Mouse (Mus musculus) gastrocnemius, postnatal 4 days (tissue): ENCODE measurements at regions not wholly inside any gene's neighbourhood (a gene's known extent, or its start where the extent isn't known, plus 50 kb on each side); places are given as distances from the start of the nearest gene placed in this dataset.
A peak's percentile ranks its signal among the peaks of the same experiment; 100 is the strongest.

Source experiments
- DNase-seq, 2 experiments: peaks; one replicate each; pipeline ENCODE4 v3.0.0; 2021 to 2022; ENCODE audit warnings: low spot score in 2 of 2, mixed read lengths in 2 of 2

DNA sequence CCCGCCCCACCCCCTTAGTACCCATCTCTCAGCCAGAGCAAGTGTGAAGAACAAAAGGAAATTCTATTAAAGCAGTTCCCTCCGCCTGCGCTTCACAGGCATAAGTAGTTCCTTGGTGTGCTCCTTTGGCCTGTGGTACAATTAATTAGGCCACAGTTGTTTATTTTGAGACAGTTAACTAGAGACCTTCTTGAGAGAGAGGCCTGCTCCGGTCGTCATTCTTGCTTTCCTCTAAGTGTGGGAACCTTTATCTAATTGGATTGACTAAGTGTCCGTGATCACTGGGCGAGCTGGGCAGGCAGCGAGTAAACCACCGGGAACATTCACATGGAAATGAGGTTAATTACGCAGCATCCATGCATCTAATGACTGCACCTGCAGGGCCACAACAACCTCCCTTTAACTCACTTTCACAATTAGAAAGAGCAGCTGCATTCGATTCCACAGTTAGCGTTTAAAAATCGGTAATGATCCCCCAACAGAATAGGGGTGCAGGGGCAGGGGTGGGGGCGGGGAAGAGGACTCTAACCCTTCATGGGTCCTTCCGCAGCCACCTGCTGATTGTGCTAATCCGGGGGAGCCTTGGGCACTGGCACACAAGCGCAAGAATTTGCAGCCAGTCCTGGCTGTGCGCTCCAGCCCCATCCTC, 584.3 kb upstream of the Sox9 start:
- no peak for DNase-seq

DNA sequence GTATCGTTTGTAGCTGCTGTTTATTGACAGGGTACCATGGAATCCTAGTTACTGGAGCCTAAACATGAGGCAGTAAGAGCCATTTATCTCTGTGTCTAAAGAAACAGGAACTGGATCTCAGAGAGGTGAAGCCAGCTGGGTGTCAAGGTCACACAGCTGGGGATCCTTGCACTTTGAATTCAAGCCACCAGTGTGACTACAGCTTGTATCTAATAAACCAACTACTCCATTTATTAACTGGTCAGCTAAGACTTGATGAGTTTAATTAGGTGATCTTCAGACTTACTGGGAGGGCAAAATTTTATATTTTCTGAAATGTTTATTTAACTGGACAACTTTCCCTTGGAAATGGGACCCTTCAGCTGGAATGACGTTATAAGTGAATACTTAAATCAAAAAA, 577.5 kb upstream of the Sox9 start:
- no peak for DNase-seq

DNA sequence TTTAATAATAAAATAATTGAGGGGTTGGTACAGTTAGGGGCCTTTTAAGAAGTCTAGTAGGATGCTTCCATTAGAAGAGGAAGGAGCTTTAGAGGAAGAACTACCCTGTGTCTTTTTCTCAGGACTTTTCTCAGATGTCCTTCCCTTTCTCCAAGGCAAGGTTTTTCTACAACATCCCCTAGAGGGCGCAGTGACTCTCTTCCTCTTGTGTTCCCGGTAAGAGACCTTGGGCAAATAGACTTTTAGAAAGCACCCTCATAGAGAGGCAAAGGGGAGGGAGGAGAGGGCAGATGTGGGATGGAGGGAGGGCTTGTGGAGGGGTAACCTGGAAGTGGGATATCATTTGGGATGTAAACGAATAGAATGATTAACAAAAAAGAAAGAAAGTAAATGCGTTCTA, 572.6 kb upstream of the Sox9 start:
- DNase-seq = peak in 1 of 2 experiments; percentile 40

DNA sequence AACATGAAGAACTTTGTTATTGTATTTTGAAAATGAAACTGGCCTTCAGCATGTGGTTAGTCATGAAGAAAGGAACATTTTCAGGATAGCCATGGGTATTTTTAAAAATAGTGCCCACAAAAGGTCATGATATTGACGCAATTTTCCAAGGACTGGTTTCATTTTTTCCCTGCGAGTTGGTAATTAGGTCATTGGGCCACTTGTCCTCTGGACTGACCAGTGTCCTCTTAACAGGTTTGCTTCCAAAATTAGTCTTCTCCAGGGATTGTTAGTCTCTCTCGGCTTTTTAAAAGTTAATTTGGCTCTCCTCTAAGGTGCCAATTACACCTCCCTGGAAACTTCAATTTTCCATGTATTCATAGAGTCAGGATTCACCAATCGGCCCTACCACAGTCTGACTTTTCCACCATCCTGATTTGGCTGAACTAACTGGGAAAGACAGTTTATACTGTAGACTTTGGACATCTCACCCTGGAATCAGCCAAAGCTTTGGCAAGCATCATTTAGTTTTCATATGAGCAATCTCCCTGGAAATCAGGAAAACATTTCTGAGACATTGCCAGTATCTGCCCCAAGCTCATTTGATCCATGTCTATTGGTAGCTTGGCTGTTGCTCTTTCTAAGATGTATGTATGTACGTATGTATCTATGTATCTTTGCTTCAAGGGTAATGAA, 562.8 kb upstream of the Sox9 start:
- DNase-seq = no peak

DNA sequence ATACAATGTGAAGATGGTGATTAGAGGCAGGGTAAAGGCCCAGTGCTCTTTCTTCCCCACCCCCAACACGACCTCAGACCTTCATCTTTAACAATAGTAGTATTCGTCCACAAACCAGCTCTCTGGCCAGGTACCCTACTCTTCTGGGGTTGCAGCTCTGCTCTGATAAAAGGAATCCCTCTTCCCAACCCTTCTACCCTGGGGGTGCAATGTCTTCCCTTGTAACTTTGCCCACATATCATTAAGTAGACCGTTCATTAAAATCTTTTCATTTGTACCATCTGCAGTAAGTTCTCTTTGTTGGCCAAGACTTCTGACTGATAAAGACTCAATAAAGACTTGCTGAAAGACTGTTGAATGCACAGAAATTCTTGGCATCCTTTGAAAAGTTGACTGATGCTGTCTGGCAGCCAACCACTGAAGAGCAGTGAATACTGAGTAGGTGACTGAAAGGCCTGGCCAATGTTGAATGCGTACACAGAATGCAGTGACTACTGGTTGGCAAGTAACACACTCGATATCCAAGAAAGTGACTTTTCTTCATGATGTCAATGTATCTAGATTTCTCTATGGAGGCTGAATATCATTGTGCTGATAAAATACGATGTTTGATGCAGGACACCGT, 547.4 kb upstream of the Sox9 start:
- no peak for DNase-seq

DNA sequence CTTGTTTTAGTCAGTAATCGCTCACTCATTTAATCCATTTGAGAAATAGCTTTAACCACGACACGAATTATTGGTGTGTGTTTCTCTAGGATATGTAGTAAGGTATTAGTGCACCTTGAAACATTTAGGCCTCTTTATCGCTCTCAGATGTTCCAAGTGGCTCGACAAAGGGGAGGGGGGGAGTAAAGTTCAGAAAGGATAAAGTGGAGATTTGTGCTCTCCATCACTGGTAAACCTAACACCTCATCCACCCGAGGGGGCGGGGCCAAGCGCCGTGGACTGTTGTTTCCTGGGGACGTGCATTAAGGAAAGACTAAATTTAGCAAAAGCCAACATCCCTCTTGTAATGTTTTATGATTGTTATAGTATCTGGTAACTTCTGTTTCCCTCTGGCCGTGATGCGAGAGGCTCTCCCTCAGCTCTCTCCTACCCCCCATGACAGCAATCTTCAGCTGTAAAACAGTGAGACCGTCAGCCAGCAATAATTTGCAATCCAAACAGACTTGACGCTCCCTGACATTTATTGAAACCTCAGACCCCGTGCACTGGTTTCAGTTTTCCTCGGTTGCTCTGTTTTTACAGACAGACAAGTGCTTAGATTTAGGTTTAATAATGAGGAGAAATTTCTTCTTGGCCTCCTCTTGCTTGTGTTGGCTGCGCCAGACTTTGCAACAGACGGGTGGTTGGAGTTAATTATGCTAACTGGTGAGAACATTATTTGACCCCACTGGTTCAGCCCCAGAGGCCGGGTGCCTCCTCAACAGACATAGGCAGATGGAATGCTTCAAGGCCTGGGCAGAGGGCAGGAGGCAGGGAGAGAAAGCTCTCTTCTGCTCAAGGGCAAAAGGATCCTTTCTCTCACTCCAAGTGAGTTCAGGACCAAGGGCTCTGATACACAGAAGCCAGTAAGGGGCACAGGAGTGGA, 542.8 kb upstream of the Sox9 start:
- no peak for DNase-seq

DNA sequence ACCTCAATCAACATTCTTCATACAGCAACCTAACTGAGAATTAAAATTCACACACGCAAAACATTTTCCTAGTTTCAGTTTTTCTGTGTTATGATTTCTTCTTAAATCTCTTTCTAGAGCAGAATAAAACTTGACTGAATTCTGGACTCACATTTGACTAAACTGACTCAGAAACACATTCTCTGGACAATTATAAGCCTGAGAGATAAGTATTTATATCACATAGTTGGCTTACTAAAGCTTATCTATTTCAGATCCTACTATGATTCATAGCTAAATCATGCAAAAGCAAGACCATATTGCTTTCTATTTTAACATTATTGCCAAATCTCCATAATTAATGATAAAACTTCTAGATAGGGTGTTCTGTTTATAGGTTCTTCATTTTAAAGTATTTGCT, 529.5 kb upstream of the Sox9 start:
- no peak for DNase-seq

DNA sequence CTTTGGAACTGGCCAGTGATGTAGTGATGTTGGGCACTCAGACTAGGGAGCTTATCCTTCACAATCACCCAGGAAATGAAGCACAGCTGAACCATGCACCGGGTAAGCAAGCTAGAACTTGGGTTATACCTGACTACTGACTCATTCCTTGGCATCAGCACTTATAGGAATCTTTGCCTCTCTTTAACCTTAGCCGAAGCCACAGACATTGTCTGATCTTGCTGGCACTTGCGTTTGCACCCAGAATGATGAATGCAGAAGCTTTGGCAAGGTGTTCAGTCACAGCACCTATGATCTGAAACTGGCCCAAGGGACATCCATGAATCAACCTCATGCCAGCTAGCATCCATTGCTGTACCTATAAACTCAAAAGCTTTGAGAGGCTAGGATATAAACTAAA, 529.0 kb upstream of the Sox9 start:
- DNase-seq = no peak

DNA sequence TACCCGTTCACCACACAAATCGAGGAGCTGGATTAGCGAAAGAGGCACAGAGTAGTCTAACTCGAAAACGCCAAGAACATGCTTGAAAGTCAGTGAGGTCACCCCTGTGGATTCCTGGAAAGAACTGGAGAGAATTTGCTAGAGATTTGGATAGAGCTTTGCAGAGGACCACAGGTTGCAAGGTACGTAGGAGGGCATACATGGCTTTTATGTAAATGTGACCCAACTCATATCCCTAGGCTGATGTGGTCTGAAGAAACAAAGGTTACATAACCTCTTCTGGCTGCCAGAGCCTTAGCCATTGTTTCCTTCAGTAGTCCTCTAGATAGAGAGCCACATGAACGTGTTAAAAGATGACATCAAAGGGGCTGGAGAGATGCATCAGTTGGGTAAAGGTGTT, 525.7 kb upstream of the Sox9 start:
- no peak for DNase-seq

DNA sequence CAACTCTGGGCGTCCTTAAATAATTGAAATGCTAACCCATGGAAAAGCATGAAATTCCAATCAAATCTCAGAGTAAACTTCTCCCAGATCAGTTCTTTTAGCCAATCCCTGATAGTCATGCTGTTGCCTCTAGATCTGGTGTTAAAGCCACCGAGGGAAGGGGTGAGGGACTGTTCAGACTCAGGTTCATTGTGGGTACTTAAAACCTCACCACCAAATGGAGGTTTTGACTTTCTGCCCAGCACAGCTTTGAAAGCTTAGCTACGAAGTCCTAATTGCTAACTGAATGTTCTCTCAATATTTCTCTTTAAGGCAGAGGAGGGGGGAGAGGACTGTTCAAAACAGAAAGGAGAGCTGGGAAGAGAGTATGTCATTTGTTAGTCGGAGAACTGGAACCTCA, 517.9 kb upstream of the Sox9 start:
- no peak for DNase-seq

DNA sequence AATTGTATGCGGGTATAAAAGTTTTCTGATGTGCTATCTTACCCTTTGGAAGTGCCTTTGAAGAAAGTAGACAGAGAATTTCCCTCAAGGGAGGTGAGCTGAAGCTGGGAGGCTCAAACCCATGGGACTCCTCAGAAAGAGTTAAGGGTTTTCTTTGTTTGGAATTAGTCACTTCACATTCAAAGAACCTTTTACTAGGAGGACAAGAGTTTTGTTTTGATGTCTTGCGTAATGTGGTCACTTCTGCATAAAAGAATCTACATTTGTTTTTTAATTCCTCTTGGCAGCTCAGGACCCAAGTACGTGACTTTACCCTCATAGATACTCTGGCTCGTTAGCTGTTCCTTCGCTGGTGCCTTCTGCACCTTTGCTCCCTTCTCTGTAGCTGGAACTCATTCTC, 511.1 kb upstream of the Sox9 start:
- no peak for DNase-seq

DNA sequence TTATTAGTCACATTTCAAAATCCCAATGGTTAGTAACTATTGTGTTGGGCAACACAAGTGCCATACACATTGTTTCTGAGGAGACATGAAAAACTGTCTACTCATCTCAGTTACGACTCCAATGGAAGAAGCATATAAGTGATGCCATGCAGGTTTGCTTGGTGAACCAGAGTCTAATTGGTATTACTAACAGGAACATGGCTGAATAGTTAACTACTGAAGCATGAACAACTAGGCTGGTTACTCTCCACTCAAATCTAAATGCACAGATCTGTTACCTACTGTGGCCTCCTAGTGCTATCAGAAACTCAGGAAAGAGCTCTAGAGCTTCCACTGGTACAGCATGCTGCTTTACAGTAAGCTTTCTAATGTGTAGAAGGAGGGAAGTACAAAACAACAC, 503.5 kb upstream of the Sox9 start:
- no peak for DNase-seq

DNA sequence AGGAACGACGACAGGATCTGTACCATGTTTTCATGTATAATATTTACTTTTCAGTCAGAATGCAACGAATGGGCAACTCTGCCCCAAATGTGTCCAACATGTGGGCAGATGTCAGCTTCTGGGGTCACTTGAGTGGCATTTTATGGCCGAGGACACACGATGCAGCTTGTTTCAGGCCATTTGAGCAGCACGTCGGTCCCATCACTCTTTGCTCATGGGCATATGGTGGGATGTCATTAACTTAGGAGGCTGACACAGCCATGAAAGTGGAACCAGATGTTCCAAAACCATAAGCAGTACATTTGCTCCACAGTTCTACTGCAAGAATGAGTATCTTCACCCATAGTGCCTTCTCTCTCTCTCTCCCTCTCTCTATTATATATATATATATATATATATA, 499.1 kb upstream of the Sox9 start:
- DNase-seq = no peak

DNA sequence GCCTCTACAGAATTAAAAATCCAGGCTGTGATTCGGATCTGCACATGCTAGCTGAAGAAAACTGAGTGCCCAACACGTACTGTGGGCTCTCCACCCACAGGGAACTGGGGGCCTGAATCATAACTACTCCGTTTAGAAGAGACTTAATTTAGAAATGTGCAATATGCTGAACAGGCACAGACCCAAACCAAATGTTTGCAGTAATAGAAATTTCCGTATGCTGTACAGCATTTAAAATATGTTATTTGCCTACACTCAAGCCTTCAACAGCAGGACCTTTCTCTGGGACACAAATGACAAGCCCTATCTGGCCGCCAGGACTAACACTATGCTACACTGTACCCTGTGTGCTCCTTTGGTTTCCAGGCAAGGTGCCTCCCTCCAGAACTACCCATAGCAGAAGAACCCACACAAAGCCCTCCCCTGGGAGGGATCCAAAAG, 483.1 kb upstream of the Sox9 start:
- no peak for DNase-seq

DNA sequence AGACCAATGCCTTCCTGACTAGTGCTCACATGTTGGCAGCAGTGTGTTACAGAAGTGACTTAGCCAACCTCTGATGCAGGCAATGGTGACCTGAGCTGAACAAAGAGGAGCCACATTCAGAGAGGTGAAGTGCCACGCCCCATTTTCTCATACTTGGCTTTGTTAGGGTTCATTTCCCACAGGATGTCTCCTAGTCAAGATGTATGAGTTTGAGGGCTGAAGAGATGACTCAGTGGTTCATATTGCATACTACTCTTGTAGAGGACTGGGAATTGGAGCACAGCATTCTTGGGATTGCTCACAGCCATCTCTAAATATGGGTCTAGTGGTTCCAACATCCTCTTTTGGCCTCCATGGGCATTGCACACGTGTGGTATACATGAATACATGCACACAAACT, 478.9 kb upstream of the Sox9 start:
- no peak for DNase-seq

DNA sequence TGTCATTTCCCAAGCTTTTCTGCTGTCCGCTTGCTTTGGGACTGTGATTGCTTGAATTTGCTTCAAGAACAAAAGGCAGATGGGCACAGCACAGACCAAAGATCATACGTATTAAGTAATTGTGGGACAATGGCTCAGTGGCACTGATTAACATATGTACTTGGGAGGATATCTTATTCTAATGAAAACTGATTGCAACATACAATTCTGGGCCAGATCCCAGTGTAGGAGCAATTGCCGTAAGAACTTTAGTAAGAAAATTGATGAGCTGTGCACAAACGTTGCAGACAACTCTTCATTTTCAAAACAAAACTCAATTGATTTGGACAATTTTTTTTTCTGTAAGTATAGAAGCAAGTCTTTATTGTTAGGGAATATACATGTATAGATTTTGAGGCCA, 456.2 kb upstream of the Sox9 start:
- no peak for DNase-seq

DNA sequence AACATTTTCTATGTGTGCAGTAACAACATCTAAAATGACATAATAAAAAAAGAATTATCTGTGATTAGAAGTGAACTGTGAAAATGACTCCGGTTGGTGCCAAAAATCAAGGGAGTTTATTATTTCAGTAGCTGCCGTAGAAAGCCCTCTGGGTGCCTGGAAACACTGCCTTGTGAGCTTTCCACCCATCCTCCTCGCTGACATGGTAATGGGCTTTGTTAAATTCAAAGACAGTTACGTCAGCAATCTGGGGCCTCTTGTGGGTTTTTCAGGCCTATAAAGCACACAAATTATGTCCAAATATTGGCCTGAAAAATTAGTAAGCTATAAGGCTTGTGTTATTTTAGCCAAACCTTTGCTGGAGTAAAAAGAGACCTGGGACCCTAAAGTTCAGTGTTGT, 454.4 kb upstream of the Sox9 start:
- no peak for DNase-seq

DNA sequence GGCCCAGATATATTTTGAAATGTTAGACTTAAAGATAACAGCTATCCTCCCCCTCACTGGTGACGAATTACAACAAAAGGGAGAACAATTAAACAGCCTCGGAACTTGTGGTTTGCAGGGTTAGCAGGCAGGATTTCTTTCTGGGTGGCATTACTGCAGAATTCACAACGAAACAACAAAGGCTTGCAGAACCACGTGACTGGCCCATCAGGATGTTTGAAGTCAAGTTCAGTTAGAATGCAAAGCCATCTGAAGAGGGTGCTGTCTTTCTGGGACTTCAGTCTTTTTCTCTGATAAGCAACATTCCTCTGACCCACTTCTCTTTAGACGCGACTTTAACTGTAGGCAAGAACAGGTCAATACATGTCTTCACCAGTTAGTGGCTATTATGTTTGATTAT, 436.9 kb upstream of the Sox9 start:
- DNase-seq = no peak

DNA sequence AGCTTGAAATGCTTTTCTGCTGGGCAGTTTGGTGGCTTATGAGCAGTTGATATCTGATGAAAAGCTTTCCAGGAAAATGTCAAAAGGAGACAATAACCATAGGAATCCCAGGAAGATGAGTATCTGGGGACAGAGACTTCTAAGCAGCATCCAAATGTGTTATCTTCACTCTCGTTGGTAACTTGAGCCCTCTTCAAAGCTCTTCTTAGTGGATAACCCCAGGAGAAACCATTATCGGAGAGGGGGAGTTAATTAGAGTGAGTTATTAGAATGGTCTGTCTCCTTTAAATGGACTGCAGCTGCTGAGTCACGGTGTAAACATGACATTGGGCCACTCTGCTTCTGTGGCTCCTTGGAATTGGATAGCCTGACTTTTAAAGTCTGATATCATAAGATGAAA, 436.4 kb upstream of the Sox9 start:
- DNase-seq = no peak

DNA sequence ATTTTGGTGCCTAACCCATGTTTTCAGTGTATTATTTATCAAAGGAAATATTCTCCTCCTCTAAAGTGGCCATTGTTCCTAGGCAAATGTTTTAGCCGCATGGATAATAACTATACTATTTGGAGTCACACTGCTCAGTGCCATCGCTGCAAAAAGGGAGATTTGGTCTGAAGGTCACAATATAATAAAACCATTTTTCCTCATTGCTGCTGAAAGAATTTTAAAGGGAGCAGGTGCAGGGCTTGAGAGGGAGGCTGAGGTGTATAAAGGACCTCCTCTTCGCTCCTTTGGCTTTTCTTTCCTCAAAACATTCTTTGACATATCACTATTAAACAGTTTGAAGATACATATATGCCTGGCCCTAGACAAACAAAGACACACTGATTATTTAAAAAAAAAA, 435.9 kb upstream of the Sox9 start:
- no peak for DNase-seq

DNA sequence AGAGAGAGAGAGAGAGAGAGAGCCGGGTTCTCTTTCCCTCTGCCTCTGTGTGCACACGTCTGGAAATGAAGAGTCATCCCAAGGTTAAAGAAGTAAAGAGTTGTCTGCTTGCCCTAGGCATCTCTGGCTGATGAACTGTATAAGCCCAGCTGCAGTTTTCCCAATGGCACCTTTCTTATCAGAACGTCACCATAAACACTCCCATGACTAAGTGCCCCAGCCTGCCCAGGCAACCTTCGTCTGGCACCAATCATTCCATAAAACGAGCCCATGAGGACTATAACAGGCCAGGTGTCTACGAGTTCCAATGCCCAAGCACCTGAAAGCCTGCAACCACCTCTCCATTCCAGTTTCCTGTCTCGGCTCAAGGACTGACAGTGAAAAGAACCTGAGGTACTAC, 435.5 kb upstream of the Sox9 start:
- no peak for DNase-seq

DNA sequence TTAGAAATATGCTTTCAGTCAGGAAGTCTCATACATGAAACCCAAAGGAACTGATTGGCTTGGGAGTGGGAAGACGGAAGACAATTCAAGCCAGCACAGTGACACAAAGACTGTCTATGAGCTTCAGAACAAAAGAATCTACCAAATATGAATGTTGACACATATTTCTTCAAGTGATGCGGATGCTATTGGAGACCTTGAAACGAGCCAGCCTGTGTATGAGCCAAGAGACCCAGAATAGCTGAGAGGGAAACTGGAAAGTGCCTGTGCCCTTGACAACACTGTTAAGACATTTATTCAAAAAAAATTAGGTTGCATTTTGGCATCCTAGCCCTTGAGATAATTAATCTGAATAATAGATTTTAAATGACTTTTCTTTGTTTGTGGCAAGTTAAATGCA, 426.7 kb upstream of the Sox9 start:
- DNase-seq = no peak
